Mouse (Mus musculus): ENCODE data around the gene Cox4i2. TPM values are rescaled to one million over a fixed set of nuclear protein-coding genes. Genes with fewer than 3 reads are reported as not detected.

The Cox4i2 gene
- polyA plus RNA-seq, 1 experiment from 2014 or later: 12.1 TPM

DNA sequence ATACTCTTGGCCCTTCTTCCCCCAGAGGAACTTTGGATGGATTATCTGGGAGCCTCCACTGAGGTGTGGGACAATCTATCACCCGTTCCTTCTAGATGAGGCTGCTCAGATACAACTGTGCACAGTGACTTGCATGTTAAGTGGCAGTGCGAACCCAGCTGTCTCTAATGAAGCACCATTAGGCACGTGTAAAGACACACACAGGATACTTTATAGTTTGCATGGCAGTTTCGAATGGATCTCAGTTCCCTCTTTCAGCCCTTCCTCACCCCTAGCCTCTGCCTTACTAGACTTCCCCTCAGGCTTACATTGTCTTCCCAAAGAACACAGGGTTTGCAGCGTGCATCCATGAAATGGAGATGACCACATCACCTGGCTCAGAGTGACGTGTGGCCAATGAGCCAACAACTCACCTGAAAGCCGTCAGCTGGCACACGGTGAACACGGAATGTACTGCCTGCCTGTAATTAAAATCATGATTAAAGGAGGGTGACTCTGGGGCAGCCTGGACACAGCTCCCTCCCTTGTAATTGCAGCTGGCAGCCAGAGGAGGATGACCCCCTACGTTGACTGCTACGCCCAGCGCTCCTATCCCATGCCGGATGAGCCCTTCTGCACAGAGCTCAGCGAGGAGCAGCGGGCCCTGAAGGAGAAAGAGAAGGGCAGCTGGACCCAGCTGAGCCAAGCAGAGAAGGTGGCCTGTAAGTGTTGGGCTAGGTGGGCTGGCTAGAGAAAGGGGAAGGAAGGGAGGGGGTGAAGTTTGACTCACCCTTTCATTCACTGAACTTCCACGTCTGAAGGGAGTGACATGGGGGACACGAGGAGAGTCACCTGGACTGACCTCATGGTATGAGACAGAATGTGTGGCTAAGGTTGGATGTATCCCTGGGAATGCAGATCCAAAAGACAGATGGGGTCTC is 2.8 kb downstream of the Cox4i2 start:
- WGBS: 48% methylated on average over 17 of the region's 17 CpGs
- peak; percentile 36; the same call in 1 of the 2 replicates for ATAC-seq (ENCODE audit: low FRiP score, low TSS enrichment)
- no peak overlapping the region for H3K9ac ChIP-seq (ENCODE audit: low read depth, low read length)
- H3K9me3 ChIP-seq (ENCODE audit: control insufficient read depth, low read length): no peaks in the 10 kb centered on the region
- peaks cover 3% of the 10 kb centered on the region; the same call in 1 of the 2 replicates for H3K27me3 ChIP-seq (ENCODE audit: control insufficient read depth, insufficient read depth, low read length)
- H3K4me2 ChIP-seq (replicated peaks; ENCODE audit: low read depth, low read length): no peak overlapping the region
- H3K36me3 ChIP-seq (ENCODE audit: control insufficient read depth, insufficient read depth, low read length): no peaks in the 10 kb centered on the region
- H3K4me1 ChIP-seq (ENCODE audit: control insufficient read depth, insufficient read depth, low read length): peaks cover 15% of the 10 kb centered on the region
- H3K27ac ChIP-seq (ENCODE audit: low read depth, low read length): no peak overlapping the region
- no peak overlapping the region for H3K4me3 ChIP-seq (ENCODE audit: low read length)

DNA sequence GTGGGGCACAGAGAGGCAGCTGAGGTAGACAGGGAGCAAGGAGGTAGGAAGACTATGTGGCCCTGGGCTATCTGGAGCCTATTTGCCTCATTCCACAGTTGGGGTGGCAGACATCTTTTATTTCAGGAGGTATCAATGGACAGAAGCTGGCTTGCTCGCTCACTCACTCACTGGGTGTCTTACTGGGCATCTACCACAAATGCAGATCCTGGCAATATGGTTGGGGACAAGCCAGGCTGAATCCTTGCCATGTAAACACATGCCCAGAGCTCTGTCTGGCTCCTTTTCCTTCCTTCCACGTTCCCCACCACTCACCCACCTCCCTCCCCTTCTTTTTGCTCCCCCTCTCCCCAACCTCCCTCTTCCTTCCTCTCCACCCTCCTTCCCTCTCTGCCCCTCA is 3.5 kb downstream of the Cox4i2 start:
- Histone ChIP-seq H3K4me2 (replicated peaks; ENCODE audit: low read depth, low read length) (no peak overlapping the region), H3K9ac (ENCODE audit: low read depth, low read length) (no peak overlapping the region), H3K4me1 (ENCODE audit: control insufficient read depth, insufficient read depth, low read length) (peaks cover 15% of the 10 kb centered on the region), H3K9me3 (ENCODE audit: control insufficient read depth, low read length) (no peaks in the 10 kb centered on the region), H3K36me3 (ENCODE audit: control insufficient read depth, insufficient read depth, low read length) (no peaks in the 10 kb centered on the region), H3K27me3 (ENCODE audit: control insufficient read depth, insufficient read depth, low read length) (peaks cover 3% of the 10 kb centered on the region; the same call in 1 of the 2 replicates), H3K27ac (ENCODE audit: low read depth, low read length) (no peak overlapping the region), H3K4me3 (ENCODE audit: low read length) (no peak overlapping the region)
- ATAC-seq (ENCODE audit: low FRiP score, low TSS enrichment): no peak
- 73% methylated on average over 2 of the region's 2 CpGs for WGBS

DNA sequence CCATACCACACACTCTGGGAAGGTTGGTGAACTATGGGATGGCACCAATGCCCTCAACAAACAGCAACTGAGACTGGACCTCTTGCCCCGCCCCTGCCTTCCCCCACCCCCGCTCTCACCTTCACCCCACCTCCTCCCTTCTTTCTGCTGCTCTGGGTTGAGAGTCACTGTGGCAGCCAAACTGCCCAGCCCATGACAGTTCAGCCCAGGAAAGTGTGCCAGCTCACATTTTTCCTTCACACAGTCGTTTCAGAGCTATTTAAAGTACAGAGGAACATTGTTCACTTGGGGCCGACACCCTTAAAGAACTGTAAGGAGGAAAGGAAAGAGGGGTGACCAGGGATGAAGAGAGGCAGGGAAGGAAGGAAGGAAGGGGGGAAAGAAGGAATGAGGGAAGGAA is 4.4 kb downstream of the Cox4i2 start:
- ATAC-seq (ENCODE audit: low FRiP score, low TSS enrichment): no peak
- H3K27ac ChIP-seq (ENCODE audit: low read depth, low read length): no peak overlapping the region
- peaks cover 15% of the 10 kb centered on the region for H3K4me1 ChIP-seq (ENCODE audit: control insufficient read depth, insufficient read depth, low read length)
- no peak overlapping the region for H3K9ac ChIP-seq (ENCODE audit: low read depth, low read length)
- peaks cover 3% of the 10 kb centered on the region; the same call in 1 of the 2 replicates for H3K27me3 ChIP-seq (ENCODE audit: control insufficient read depth, insufficient read depth, low read length)
- H3K4me3 ChIP-seq (ENCODE audit: low read length): no peak overlapping the region
- WGBS: 50% methylated on average over 4 of the region's 4 CpGs
- no peak overlapping the region for H3K4me2 ChIP-seq (replicated peaks; ENCODE audit: low read depth, low read length)
- H3K36me3 ChIP-seq (ENCODE audit: control insufficient read depth, insufficient read depth, low read length): no peaks in the 10 kb centered on the region
- no peaks in the 10 kb centered on the region for H3K9me3 ChIP-seq (ENCODE audit: control insufficient read depth, low read length)

DNA sequence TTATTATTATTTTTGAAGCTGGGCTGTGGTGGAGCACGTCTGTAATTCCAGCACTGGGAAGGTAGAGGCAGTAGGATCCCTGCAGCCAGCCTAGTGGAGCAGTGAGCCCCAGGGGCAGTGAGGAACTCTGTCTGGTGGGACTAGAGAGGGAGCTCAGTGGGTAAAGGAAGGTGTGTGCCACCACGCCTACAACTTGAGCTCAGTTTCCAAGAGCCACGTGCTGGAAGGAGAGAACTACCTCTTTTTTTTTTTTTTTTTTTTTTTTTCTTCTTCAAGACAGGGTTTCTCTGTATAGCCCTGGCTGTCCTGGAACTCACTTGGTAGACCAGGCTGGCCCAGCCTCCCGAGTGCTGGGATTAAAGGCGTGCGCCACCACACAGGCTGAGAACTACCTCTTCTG is 9.3 kb downstream of the Cox4i2 start:
- no peaks in the 10 kb centered on the region for H3K36me3 ChIP-seq (ENCODE audit: control insufficient read depth, insufficient read depth, low read length)
- no peaks in the 10 kb centered on the region for H3K27me3 ChIP-seq (ENCODE audit: control insufficient read depth, insufficient read depth, low read length)
- no peaks in the 10 kb centered on the region for H3K9me3 ChIP-seq (ENCODE audit: control insufficient read depth, low read length)
- H3K4me2 ChIP-seq (replicated peaks; ENCODE audit: low read depth, low read length): no peak overlapping the region
- 70% methylated on average over 6 of the region's 6 CpGs for WGBS
- no peak overlapping the region for H3K9ac ChIP-seq (ENCODE audit: low read depth, low read length)
- peaks cover 31% of the 10 kb centered on the region for H3K4me1 ChIP-seq (ENCODE audit: control insufficient read depth, insufficient read depth, low read length)
- no peak overlapping the region for H3K4me3 ChIP-seq (ENCODE audit: low read length)
- no peak overlapping the region for H3K27ac ChIP-seq (ENCODE audit: low read depth, low read length)
- ATAC-seq (ENCODE audit: low FRiP score, low TSS enrichment): no peak

- Histone ChIP-seq H3K36me3 (ENCODE audit: control insufficient read depth, insufficient read depth, low read length) (no peaks in the 10 kb centered on the region), H3K4me1 (ENCODE audit: control insufficient read depth, insufficient read depth, low read length) (peaks cover 31% of the 10 kb centered on the region), H3K9me3 (ENCODE audit: control insufficient read depth, low read length) (no peaks in the 10 kb centered on the region), H3K9ac (ENCODE audit: low read depth, low read length) (no peak overlapping the region), H3K27me3 (ENCODE audit: control insufficient read depth, insufficient read depth, low read length) (no peaks in the 10 kb centered on the region), H3K4me2 (replicated peaks; ENCODE audit: low read depth, low read length) (peak overlapping the region; percentile 15; the same call in 1 of the 2 replicates), H3K27ac (ENCODE audit: low read depth, low read length) (no peak overlapping the region), H3K4me3 (ENCODE audit: low read length) (no peak overlapping the region)
- WGBS: 2% methylated on average over 14 of the region's 14 CpGs
- ATAC-seq (ENCODE audit: low FRiP score, low TSS enrichment): peak; percentile 11; the same call in 1 of the 2 replicates
Measured at GRCm38 (mm10) chr2:152764172-152765044, 10.4 kb downstream of the Cox4i2 start.

- H3K36me3 ChIP-seq (ENCODE audit: control insufficient read depth, insufficient read depth, low read length): no peaks in the 10 kb centered on the region
- H3K4me3 ChIP-seq (ENCODE audit: low read length): no peak overlapping the region
- no peak overlapping the region for H3K9ac ChIP-seq (ENCODE audit: low read depth, low read length)
- no peak overlapping the region for H3K27ac ChIP-seq (ENCODE audit: low read depth, low read length)
- no peaks in the 10 kb centered on the region for H3K27me3 ChIP-seq (ENCODE audit: control insufficient read depth, insufficient read depth, low read length)
- WGBS: 27% methylated on average over 7 of the region's 7 CpGs
- ATAC-seq (ENCODE audit: low FRiP score, low TSS enrichment): no peak
- peak overlapping the region; percentile 15; the same call in 1 of the 2 replicates for H3K4me2 ChIP-seq (replicated peaks; ENCODE audit: low read depth, low read length)
- no peaks in the 10 kb centered on the region for H3K9me3 ChIP-seq (ENCODE audit: control insufficient read depth, low read length)
- peaks cover 31% of the 10 kb centered on the region for H3K4me1 ChIP-seq (ENCODE audit: control insufficient read depth, insufficient read depth, low read length)
Measured at GRCm38 (mm10) chr2:152765045-152765674, 11.2 kb downstream of the Cox4i2 start.

DNA sequence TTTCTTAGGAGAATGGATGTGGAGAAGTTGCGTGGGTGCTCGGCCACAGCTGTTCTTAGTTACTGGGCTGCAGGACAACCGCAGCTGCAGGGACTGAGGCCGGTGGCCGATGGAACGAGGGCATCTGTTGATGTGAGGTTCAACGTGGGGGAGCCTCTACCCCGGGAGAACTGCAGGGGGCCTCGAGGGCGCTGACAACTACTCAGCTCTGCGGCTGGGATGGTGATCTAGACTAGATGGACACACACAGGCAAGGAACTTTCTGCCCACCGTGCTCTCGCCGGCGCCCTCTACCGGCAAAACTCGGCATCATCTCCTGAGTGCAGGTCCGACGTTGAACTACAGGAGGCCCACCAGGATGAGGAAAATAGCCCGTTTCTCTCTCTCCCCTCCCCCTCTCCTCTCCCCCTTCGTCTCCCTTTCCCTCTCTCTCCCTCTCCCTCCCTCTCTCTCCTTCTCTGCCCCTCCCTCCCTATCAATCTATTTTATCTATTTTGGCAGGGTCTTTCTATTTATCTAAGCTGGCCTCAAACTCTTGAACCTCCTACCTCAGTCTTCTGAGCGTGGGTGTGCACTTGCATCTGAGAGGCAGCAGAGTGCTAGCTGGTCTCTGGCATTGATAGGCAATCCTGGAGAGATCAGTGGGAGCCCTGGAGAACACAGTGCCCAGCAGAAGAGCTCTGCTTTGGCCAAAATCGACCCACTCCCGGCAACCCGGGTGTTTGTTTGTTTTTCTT is 12.6 kb downstream of the Cox4i2 start:
- Histone ChIP-seq H3K4me2 (replicated peaks; ENCODE audit: low read depth, low read length) (no peak overlapping the region; the same call in 1 of the 2 replicates), H3K36me3 (ENCODE audit: control insufficient read depth, insufficient read depth, low read length) (no peaks in the 10 kb centered on the region), H3K9ac (ENCODE audit: low read depth, low read length) (peak overlapping the region; percentile 18; the same call in 1 of the 2 replicates), H3K27ac (ENCODE audit: low read depth, low read length) (peak overlapping the region; percentile 69; the same call in 1 of the 2 replicates), H3K27me3 (ENCODE audit: control insufficient read depth, insufficient read depth, low read length) (no peaks in the 10 kb centered on the region), H3K4me3 (ENCODE audit: low read length) (no peak overlapping the region), H3K9me3 (ENCODE audit: control insufficient read depth, low read length) (no peaks in the 10 kb centered on the region), H3K4me1 (ENCODE audit: control insufficient read depth, insufficient read depth, low read length) (peaks cover 31% of the 10 kb centered on the region)
- 14% methylated on average over 25 of the region's 25 CpGs for WGBS
- ATAC-seq (ENCODE audit: low FRiP score, low TSS enrichment): peak; percentile 60

GRCm38 (mm10) chr2:152767618-152768271 is 13.8 kb downstream of the Cox4i2 start:
- Histone ChIP-seq H3K9ac (ENCODE audit: low read depth, low read length) (no peak overlapping the region), H3K9me3 (ENCODE audit: control insufficient read depth, low read length) (no peaks in the 10 kb centered on the region), H3K27ac (ENCODE audit: low read depth, low read length) (no peak overlapping the region), H3K36me3 (ENCODE audit: control insufficient read depth, insufficient read depth, low read length) (no peaks in the 10 kb centered on the region), H3K27me3 (ENCODE audit: control insufficient read depth, insufficient read depth, low read length) (no peaks in the 10 kb centered on the region), H3K4me1 (ENCODE audit: control insufficient read depth, insufficient read depth, low read length) (peaks cover 31% of the 10 kb centered on the region), H3K4me2 (replicated peaks; ENCODE audit: low read depth, low read length) (no peak overlapping the region), H3K4me3 (ENCODE audit: low read length) (no peak overlapping the region)
- peak; percentile 59 for ATAC-seq (ENCODE audit: low FRiP score, low TSS enrichment)
- WGBS: 54% methylated on average over 12 of the region's 12 CpGs

All from kidney, embryonic 14.5 days (tissue).